Mouse (Mus musculus) midbrain, embryonic 12.5 days (tissue): Measurements from ENCODE around the gene Ccser1. TPM values are rescaled to one million over a fixed set of nuclear protein-coding genes. Genes with fewer than 3 reads are reported as not detected.

ENCODE experiments used
- ATAC-seq: fragments of 200-750 bp; cut with Nextera tagmentation; 2 replicates; pipeline ENCODE4 v1.8.0; 2017; ENCODE audit warnings: low read depth, moderate TSS enrichment, moderate library complexity; ENCODE audit not compliant: low FRiP score
- H3K27ac ChIP-seq: fragments of 300-500 bp; sonication (generic); replicated peaks from 2 replicates; pipeline ENCODE4 v1.5.1; 2016; ENCODE audit warnings: mild to moderate bottlenecking
- H3K27me3 ChIP-seq: fragments of 300-500 bp; sonication (generic); 2 replicates; pipeline ENCODE4 v1.6.1; 2016; ENCODE audit warnings: mild to moderate bottlenecking
- H3K36me3 ChIP-seq: fragments of 300-500 bp; sonication (generic); 2 replicates; pipeline ENCODE4 v1.6.1; 2016
- H3K4me1 ChIP-seq: fragments of 300-500 bp; sonication (generic); 2 replicates; pipeline ENCODE4 v1.6.1; 2016
- H3K4me2 ChIP-seq: fragments of 300-500 bp; sonication (generic); replicated peaks from 2 replicates; pipeline ENCODE4 v1.6.1; 2016; ENCODE audit warnings: mild to moderate bottlenecking, moderate library complexity
- H3K4me3 ChIP-seq: fragments of 300-500 bp; sonication (generic); 2 replicates; pipeline ENCODE4 v1.5.1; 2016; ENCODE audit warnings: mild to moderate bottlenecking
- H3K9ac ChIP-seq: fragments of 300-500 bp; sonication (generic); replicated peaks from 2 replicates; pipeline ENCODE4 v1.6.1; 2016; ENCODE audit warnings: mild to moderate bottlenecking, moderate library complexity
- H3K9me3 ChIP-seq: fragments of 300-500 bp; sonication (generic); 2 replicates; pipeline ENCODE4 v1.6.1; 2016; ENCODE audit warnings: mild to moderate bottlenecking
- WGBS: fragments of 180-500 bp; shearing (Covaris S2); methylation state at CpG from one replicate; pipeline ENCODE4 v1.1.7; 2016; 5-methylcytosine and 5-hydroxymethylcytosine counted together
- polyA plus RNA-seq: library from polyadenylated mRNA; unstranded; fragments of >200 nt; fragmentation: Nextera tagmentation; extraction: Ambion mirVana; gene quantifications from 2 replicates; pipeline ENCODE4 v1.2.1, GENCODE M21; 2016

Gene Ccser1
- polyA plus RNA-seq, 1 experiment from 2014 or later, result 9.9 TPM

GRCm38 (mm10) chr6:61800889-61801288 is 620.8 kb downstream of the Ccser1 start:
- H3K4me2 ChIP-seq, result no peak overlapping the region
- no peaks in the 10 kb centered on the region for H3K27me3 ChIP-seq
- H3K36me3 ChIP-seq, result no peaks in the 10 kb centered on the region
- no peak overlapping the region for H3K27ac ChIP-seq
- H3K4me3 ChIP-seq, result no peak overlapping the region
- no peak overlapping the region for H3K9ac ChIP-seq
- ATAC-seq, result no peak
- peaks cover 3% of the 10 kb centered on the region; the same call in 1 of the 2 replicates for H3K4me1 ChIP-seq
- H3K9me3 ChIP-seq, result no peaks in the 10 kb centered on the region
- WGBS, result 53% methylated on average over 3 of the region's 3 CpGs

DNA sequence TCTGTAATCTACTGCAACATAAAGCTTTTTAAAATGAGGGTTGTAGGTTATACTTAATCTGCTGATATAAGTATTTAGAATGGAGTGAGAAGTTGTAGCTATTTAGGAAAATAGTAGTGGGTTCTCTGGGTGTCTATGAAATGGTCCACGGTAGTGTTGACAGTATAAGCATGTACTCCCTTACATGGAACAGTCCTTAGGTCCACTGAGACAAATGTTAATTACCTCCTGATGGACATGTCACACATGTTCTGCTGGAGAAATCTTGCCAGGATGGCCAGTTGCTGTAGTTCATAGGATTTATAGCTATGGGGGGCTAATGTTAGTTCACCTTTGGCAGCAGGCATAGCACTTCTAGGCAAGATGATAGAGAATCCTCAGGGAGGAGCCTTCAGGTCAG is 625.4 kb downstream of the Ccser1 start:
- no peaks in the 10 kb centered on the region for H3K27me3 ChIP-seq
- 97% methylated on average over 1 of the region's 1 CpGs for WGBS
- H3K36me3 ChIP-seq, result no peaks in the 10 kb centered on the region
- H3K4me1 ChIP-seq, result peaks cover 3% of the 10 kb centered on the region; the same call in 1 of the 2 replicates
- no peak overlapping the region for H3K27ac ChIP-seq
- H3K9me3 ChIP-seq, result no peaks in the 10 kb centered on the region
- no peak overlapping the region for H3K9ac ChIP-seq
- H3K4me2 ChIP-seq, result no peak overlapping the region
- no peak for ATAC-seq
- H3K4me3 ChIP-seq, result no peak overlapping the region

GRCm38 (mm10) chr6:61817716-61818115 is 637.6 kb downstream of the Ccser1 start:
- Histone ChIP-seq H3K9ac (no peak overlapping the region), H3K4me2 (no peak overlapping the region), H3K27me3 (no peaks in the 10 kb centered on the region), H3K9me3 (no peaks in the 10 kb centered on the region), H3K4me1 (no peaks in the 10 kb centered on the region), H3K36me3 (no peaks in the 10 kb centered on the region), H3K4me3 (no peak overlapping the region), H3K27ac (no peak overlapping the region)
- WGBS, result 69% methylated on average over 1 of the region's 1 CpGs
- 0 out of 2 replicates have a peak, but pooled peaks have one; percentile 41 for ATAC-seq

- no peaks in the 10 kb centered on the region for H3K36me3 ChIP-seq
- no peaks in the 10 kb centered on the region for H3K4me1 ChIP-seq
- 87% methylated on average over 1 of the region's 1 CpGs for WGBS
- no peak overlapping the region for H3K27ac ChIP-seq
- H3K9ac ChIP-seq, result no peak overlapping the region
- no peak overlapping the region for H3K4me3 ChIP-seq
- no peak overlapping the region for H3K4me2 ChIP-seq
- H3K9me3 ChIP-seq, result no peaks in the 10 kb centered on the region
- H3K27me3 ChIP-seq, result no peaks in the 10 kb centered on the region
- no peak for ATAC-seq
Measured at GRCm38 (mm10) chr6:61876302-61876701, 696.2 kb downstream of the Ccser1 start.

- no peak for ATAC-seq
- no peaks in the 10 kb centered on the region for H3K27me3 ChIP-seq
- H3K4me2 ChIP-seq, result no peak overlapping the region
- H3K9ac ChIP-seq, result no peak overlapping the region
- WGBS, result 64% methylated on average over 4 of the region's 4 CpGs
- no peaks in the 10 kb centered on the region for H3K36me3 ChIP-seq
- no peak overlapping the region for H3K27ac ChIP-seq
- H3K9me3 ChIP-seq, result no peaks in the 10 kb centered on the region
- no peak overlapping the region for H3K4me3 ChIP-seq
- no peaks in the 10 kb centered on the region for H3K4me1 ChIP-seq
Measured at GRCm38 (mm10) chr6:61898238-61898637, 718.1 kb downstream of the Ccser1 start.

DNA sequence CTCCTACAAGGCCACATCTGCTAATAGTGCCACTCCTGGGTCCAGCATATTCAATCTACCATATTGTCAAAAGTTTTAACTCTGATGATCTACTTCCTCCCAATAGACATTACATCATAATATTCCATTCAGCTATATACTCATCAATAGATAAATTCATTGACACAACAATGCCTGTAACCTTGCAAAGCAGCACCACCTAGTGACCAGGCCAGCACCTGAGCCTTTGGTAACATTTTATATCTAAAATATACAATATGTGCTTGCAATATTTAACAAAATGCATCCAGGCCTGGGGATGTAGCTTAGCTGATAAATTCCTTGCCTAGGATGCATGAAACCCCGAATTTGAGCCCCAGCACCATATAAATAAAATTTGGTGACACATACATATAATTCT is 722.6 kb downstream of the Ccser1 start:
- Histone ChIP-seq H3K4me3 (no peak overlapping the region), H3K4me1 (no peaks in the 10 kb centered on the region), H3K27me3 (no peaks in the 10 kb centered on the region), H3K9me3 (no peaks in the 10 kb centered on the region), H3K36me3 (no peaks in the 10 kb centered on the region), H3K27ac (no peak overlapping the region), H3K4me2 (no peak overlapping the region), H3K9ac (no peak overlapping the region)
- 40% methylated on average over 1 of the region's 1 CpGs for WGBS
- ATAC-seq, result no peak

DNA sequence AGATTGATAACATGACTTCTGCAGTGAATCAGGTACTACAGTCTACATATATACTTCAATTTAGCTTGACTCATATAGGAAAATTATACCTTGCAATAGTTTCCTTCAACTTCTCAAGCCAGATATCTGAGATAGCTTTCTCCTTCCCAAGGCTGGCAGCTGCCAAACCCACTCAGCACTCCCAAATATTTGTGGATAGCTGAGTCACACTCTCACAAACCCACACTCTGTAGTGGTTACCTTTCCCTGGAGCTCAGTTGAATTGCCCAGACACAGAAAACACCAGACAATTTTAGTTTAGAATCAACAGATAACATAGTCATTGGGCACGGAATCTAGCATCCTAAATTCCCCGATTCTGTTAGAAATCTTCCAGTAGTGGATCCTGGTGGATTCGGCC is 732.8 kb downstream of the Ccser1 start:
- Histone ChIP-seq H3K4me1 (no peaks in the 10 kb centered on the region), H3K9ac (no peak overlapping the region), H3K36me3 (no peaks in the 10 kb centered on the region), H3K9me3 (no peaks in the 10 kb centered on the region), H3K27me3 (no peaks in the 10 kb centered on the region), H3K27ac (no peak overlapping the region), H3K4me2 (no peak overlapping the region), H3K4me3 (no peak overlapping the region)
- WGBS, result 89% methylated on average over 3 of the region's 3 CpGs
- ATAC-seq, result no peak

DNA sequence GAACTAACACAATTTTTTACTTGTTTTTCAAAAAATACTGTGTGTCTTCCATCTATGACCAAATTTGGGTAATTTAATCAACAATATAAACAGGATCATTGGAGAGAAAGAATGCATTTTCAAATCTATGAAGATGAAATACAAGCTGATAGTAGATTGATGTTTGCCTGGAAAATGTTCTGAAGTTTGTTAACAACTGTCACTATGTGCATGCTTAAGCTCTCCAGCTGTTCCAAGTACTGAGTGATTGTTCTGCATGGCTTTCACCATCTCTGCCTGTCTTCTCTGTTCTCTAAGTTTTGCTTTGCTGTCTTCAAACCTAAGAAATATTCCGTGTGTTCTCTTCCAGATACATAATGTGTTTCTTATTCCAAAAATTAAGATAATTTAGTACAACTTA is 751.5 kb downstream of the Ccser1 start:
- no peaks in the 10 kb centered on the region for H3K36me3 ChIP-seq
- 82% methylated on average over 1 of the region's 1 CpGs for WGBS

DNA sequence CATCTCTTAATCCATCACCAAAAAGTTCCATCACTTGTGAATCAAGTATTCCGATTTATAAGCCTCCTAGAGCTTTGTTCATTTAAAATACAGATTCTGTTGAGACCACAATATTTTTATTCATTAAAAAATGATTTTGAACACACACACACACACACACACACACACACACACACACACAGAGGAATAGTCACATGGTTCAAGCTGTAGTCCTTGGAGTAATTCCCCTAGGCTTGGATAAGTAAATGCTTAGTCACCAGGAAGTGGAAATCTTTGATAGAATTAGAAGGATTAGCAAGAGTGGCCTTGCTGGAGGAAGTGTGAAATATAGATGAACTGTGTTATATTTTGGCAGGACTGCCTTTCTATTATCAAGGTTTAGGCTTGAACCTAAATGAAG is 756.5 kb downstream of the Ccser1 start:
- H3K9me3 ChIP-seq, result no peaks in the 10 kb centered on the region
- H3K27me3 ChIP-seq, result no peaks in the 10 kb centered on the region
- WGBS, result 100% methylated on average over 1 of the region's 1 CpGs
- no peak overlapping the region for H3K4me3 ChIP-seq
- no peak overlapping the region for H3K27ac ChIP-seq
- H3K9ac ChIP-seq, result no peak overlapping the region
- H3K36me3 ChIP-seq, result no peaks in the 10 kb centered on the region
- H3K4me2 ChIP-seq, result no peak overlapping the region
- H3K4me1 ChIP-seq, result no peaks in the 10 kb centered on the region
- no peak for ATAC-seq

More for the DNA sequence above, 751.5 kb downstream of the Ccser1 start:
- H3K4me3 ChIP-seq, result no peak overlapping the region
- H3K9ac ChIP-seq, result no peak overlapping the region
- no peaks in the 10 kb centered on the region for H3K9me3 ChIP-seq
- no peaks in the 10 kb centered on the region for H3K27me3 ChIP-seq
- H3K4me1 ChIP-seq, result no peaks in the 10 kb centered on the region
- no peak for ATAC-seq
- H3K4me2 ChIP-seq, result no peak overlapping the region
- no peak overlapping the region for H3K27ac ChIP-seq

- Histone ChIP-seq H3K9ac (no peak overlapping the region), H3K9me3 (no peaks in the 10 kb centered on the region), H3K27me3 (no peaks in the 10 kb centered on the region), H3K4me2 (no peak overlapping the region), H3K27ac (no peak overlapping the region), H3K4me3 (no peak overlapping the region), H3K4me1 (no peaks in the 10 kb centered on the region), H3K36me3 (no peaks in the 10 kb centered on the region)
- 93% methylated on average over 1 of the region's 1 CpGs for WGBS
- no peak for ATAC-seq
Measured at GRCm38 (mm10) chr6:61939236-61939635, 759.1 kb downstream of the Ccser1 start.

GRCm38 (mm10) chr6:61953703-61954102 is 773.6 kb downstream of the Ccser1 start:
- Histone ChIP-seq H3K4me3 (no peak overlapping the region), H3K27ac (no peak overlapping the region), H3K9me3 (no peaks in the 10 kb centered on the region), H3K4me1 (no peaks in the 10 kb centered on the region), H3K36me3 (no peaks in the 10 kb centered on the region), H3K27me3 (no peaks in the 10 kb centered on the region), H3K9ac (no peak overlapping the region), H3K4me2 (no peak overlapping the region)
- ATAC-seq, result no peak
- 82% methylated on average over 2 of the region's 2 CpGs for WGBS

- H3K4me3 ChIP-seq, result no peak overlapping the region
- H3K4me2 ChIP-seq, result no peak overlapping the region
- ATAC-seq, result no peak
- H3K9ac ChIP-seq, result no peak overlapping the region
- no peaks in the 10 kb centered on the region for H3K36me3 ChIP-seq
- no peaks in the 10 kb centered on the region for H3K9me3 ChIP-seq
- no peaks in the 10 kb centered on the region for H3K27me3 ChIP-seq
- 88% methylated on average over 2 of the region's 2 CpGs for WGBS
- no peaks in the 10 kb centered on the region for H3K4me1 ChIP-seq
- no peak overlapping the region for H3K27ac ChIP-seq
Measured at GRCm38 (mm10) chr6:61976878-61977277, 796.8 kb downstream of the Ccser1 start.

GRCm38 (mm10) chr6:61978379-61978778 is 798.3 kb downstream of the Ccser1 start:
- H3K36me3 ChIP-seq, result no peaks in the 10 kb centered on the region
- H3K4me3 ChIP-seq, result no peak overlapping the region
- H3K27ac ChIP-seq, result no peak overlapping the region
- no peaks in the 10 kb centered on the region for H3K9me3 ChIP-seq
- H3K9ac ChIP-seq, result no peak overlapping the region
- no peaks in the 10 kb centered on the region for H3K27me3 ChIP-seq
- ATAC-seq, result no peak
- H3K4me2 ChIP-seq, result no peak overlapping the region
- WGBS, result 26% methylated on average over 2 of the region's 2 CpGs
- H3K4me1 ChIP-seq, result no peaks in the 10 kb centered on the region
